Mouse (Mus musculus): ENCODE results near the gene Nfkb1.

The Nfkb1 gene

GRCm38 (mm10) chr3:135699523-135700264 is 8.3 kb upstream of the Nfkb1 start:
- DNase-seq (ENCODE audit: low spot score), result no peak

- DNase-seq (ENCODE audit: low spot score), result no peak
Observed at GRCm38 (mm10) chr3:135698466-135698975, 7.2 kb upstream of the Nfkb1 start.

GRCm38 (mm10) chr3:135696262-135696661 is 4.9 kb upstream of the Nfkb1 start:
- no peak for DNase-seq (ENCODE audit: low spot score)

GRCm38 (mm10) chr3:135692999-135693398 is 1.7 kb upstream of the Nfkb1 start:
- no peak for DNase-seq (ENCODE audit: low spot score)

- DNase-seq (ENCODE audit: low spot score), result peak; percentile 35
Observed at GRCm38 (mm10) chr3:135690568-135691190, 668 bp downstream of the Nfkb1 start.

GRCm38 (mm10) chr3:135689773-135690567 is 1.4 kb downstream of the Nfkb1 start:
- no peak for DNase-seq (ENCODE audit: low spot score)

GRCm38 (mm10) chr3:135688970-135689772 is 2.2 kb downstream of the Nfkb1 start:
- no peak for DNase-seq (ENCODE audit: low spot score)

GRCm38 (mm10) chr3:135687965-135688364 is 3.4 kb downstream of the Nfkb1 start:
- no peak for DNase-seq (ENCODE audit: low spot score)

- no peak for DNase-seq (ENCODE audit: low spot score)
Observed at GRCm38 (mm10) chr3:135686419-135686818, 4.9 kb downstream of the Nfkb1 start.

- DNase-seq (ENCODE audit: low spot score), result no peak
Observed at GRCm38 (mm10) chr3:135683275-135683674, 8.1 kb downstream of the Nfkb1 start.

- DNase-seq (ENCODE audit: low spot score), result no peak
Observed at GRCm38 (mm10) chr3:135682240-135682639, 9.1 kb downstream of the Nfkb1 start.

- no peak for DNase-seq (ENCODE audit: low spot score)
Observed at GRCm38 (mm10) chr3:135681272-135681783, 10.0 kb downstream of the Nfkb1 start.

- no peak for DNase-seq (ENCODE audit: low spot score)
Observed at GRCm38 (mm10) chr3:135680213-135680843, 11.0 kb downstream of the Nfkb1 start.

- DNase-seq (ENCODE audit: low spot score), result no peak
Observed at GRCm38 (mm10) chr3:135677064-135677463, 14.3 kb downstream of the Nfkb1 start.

GRCm38 (mm10) chr3:135676364-135676763 is 15.0 kb downstream of the Nfkb1 start:
- no peak for DNase-seq (ENCODE audit: low spot score)

GRCm38 (mm10) chr3:135675480-135675879 is 15.9 kb downstream of the Nfkb1 start:
- DNase-seq (ENCODE audit: low spot score), result no peak

GRCm38 (mm10) chr3:135674716-135675392 is 16.5 kb downstream of the Nfkb1 start:
- DNase-seq (ENCODE audit: low spot score), result no peak

- no peak for DNase-seq (ENCODE audit: low spot score)
Observed at GRCm38 (mm10) chr3:135673695-135674094, 17.7 kb downstream of the Nfkb1 start.

- no peak for DNase-seq (ENCODE audit: low spot score)
Observed at GRCm38 (mm10) chr3:135673041-135673440, 18.3 kb downstream of the Nfkb1 start.

- DNase-seq (ENCODE audit: low spot score), result no peak
Observed at GRCm38 (mm10) chr3:135672135-135672534, 19.2 kb downstream of the Nfkb1 start.
